Mouse (Mus musculus) lung, postnatal 0 days (tissue): ENCODE results near the gene Sumf2.

Experiments used
- CTCF ChIP-seq: IDR thresholded peaks from 2 replicates; pipeline ENCODE4 v1.5.1; 2016; ENCODE audit warnings: antibody characterized with exemption, mild to moderate bottlenecking
- EP300 ChIP-seq: IDR thresholded peaks from 2 replicates; pipeline ENCODE4 v1.6.1; 2016; ENCODE audit warnings: antibody characterized with exemption, mild to moderate bottlenecking, control low read depth

DNA sequence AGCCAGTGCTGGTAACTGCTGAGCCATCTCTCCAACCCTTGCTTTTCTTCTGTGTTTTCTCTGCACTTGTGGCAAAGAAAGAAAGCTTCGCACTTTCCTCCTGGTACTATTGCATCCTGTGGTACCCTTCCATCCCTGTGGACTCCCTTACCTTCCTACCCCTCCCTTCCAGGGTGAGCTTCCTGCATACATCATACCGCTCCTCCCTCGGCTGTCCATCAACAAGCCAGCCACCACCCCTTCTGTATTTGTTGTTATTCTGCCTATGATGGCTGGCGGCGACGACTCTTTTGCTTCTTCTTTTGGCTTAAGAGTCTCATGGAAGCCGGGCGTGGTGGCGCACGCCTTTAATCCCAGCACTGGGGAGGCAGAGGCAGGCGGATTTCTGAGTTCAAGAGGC lies 28.3 kb downstream of the Sumf2 start:
- TF ChIP-seq CTCF (no peak), EP300 (no peak)
